Mouse (Mus musculus): ENCODE measurements at regions not wholly inside any gene's neighbourhood (a gene's known extent, or its start where the extent isn't known, plus 50 kb on each side); places are given as distances from the start of the nearest gene placed in this dataset.

DNA sequence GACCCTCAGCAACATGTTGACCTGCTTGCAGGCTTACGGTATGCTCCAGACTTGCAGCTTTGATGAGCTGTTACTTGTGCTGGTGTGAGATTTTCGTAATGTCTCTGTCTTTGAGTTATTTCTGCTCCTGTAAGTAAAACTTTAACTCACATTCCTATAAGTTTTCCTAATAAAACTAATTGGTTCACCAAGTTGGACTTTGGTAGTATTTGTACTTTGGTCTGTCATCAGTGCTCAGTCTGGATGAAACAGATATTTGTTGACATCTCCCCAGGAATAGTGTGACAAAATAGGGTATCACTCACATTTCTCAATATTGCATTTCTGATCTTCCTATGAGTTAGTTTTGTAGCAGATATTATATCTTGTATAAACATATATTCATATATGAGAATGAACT lies 313.3 kb downstream of the Zfp619 start:
- 90% methylated on average over 2 of the region's 2 CpGs for WGBS
- H3K4me1 ChIP-seq: no peaks in the 10 kb centered on the region

DNA sequence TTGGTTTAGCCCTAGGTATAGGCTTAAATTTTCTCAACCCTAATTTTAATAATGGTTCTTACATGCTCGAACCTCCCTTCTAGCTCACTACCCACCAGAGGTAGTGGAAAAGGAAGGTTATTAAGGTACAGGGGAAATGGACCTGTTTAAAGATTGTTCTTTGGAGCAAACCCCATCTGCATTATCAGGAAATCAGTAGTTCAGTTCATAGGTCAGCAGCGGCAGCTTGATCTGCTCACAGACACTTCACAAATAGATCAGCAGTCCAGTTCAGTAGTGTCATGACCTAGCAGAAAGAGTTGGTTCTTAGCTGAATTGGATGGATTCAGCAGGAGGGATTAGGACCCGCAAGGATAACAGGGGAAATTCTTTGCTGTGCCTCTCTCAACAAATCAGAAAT lies 324.4 kb downstream of the Zfp619 start:
- H3K4me3 ChIP-seq (replicated peaks): no peak overlapping the region
- no peak for ATAC-seq (ENCODE audit: low FRiP score)
- H3K4me1 ChIP-seq: no peaks in the 10 kb centered on the region
- H3K9ac ChIP-seq (replicated peaks): no peak overlapping the region
- no peaks in the 10 kb centered on the region for H3K9me3 ChIP-seq (replicated peaks)
- no peak overlapping the region for H3K4me2 ChIP-seq
- no peaks in the 10 kb centered on the region for H3K27me3 ChIP-seq (replicated peaks)
- no peak overlapping the region for H3K27ac ChIP-seq (replicated peaks)
- 94% methylated on average over 3 of the region's 3 CpGs for WGBS
- no peaks in the 10 kb centered on the region for H3K36me3 ChIP-seq

More for the DNA sequence above, 313.3 kb downstream of the Zfp619 start:
- Histone ChIP-seq H3K4me2 (no peak overlapping the region), H3K27ac (replicated peaks) (no peak overlapping the region), H3K9me3 (replicated peaks) (no peaks in the 10 kb centered on the region), H3K9ac (replicated peaks) (no peak overlapping the region), H3K27me3 (replicated peaks) (no peaks in the 10 kb centered on the region), H3K4me3 (replicated peaks) (no peak overlapping the region), H3K36me3 (no peaks in the 10 kb centered on the region)
- no peak for ATAC-seq (ENCODE audit: low FRiP score)

DNA sequence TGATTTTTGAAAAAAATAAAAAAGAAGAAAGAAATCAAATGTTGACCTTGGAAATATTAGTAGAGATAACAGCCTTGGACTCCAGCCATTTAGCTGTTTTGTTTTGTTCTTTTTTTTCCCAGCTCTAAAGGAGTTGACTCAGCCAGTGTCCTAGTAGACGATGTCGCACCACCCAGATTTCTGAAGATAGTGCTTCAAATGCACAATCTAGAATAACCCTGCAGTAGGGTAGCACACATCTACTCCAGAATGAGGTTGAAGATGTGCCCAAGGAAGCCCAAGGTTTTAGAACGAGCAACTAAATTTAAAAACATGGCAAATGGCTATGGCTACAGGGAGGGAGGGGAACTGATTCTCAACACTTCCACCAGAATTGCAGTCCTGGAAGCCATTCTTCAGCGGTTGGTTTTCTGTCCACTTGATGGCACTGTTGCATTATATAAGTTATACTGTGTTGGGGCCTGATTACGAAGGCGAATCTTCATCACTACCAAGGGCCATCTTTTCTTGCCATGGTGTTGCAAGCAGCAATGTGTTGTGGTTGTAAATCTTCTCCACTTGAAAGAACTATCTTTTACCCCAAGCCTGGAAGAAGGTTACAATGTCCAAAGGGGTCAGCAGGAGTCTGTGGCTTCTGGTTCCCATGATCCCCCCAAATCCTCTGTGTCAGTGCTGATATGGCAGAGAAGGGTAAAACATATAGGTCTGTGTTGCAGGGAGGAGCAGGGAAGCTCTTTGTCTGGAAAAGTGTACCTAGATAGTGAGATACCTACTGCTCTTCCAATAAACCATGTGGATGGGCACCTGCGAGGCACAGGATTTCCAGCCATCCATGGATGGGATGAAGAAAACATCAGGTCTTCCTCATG lies 330.6 kb downstream of the Zfp619 start:
- Histone ChIP-seq H3K9ac (replicated peaks) (no peak overlapping the region), H3K4me3 (replicated peaks) (no peak overlapping the region), H3K36me3 (no peaks in the 10 kb centered on the region), H3K27ac (replicated peaks) (no peak overlapping the region), H3K4me1 (no peaks in the 10 kb centered on the region), H3K9me3 (replicated peaks) (no peaks in the 10 kb centered on the region), H3K27me3 (replicated peaks) (no peaks in the 10 kb centered on the region), H3K4me2 (no peak overlapping the region)
- 44% methylated on average over 7 of the region's 7 CpGs for WGBS
- ATAC-seq (ENCODE audit: low FRiP score): peak; percentile 94

DNA sequence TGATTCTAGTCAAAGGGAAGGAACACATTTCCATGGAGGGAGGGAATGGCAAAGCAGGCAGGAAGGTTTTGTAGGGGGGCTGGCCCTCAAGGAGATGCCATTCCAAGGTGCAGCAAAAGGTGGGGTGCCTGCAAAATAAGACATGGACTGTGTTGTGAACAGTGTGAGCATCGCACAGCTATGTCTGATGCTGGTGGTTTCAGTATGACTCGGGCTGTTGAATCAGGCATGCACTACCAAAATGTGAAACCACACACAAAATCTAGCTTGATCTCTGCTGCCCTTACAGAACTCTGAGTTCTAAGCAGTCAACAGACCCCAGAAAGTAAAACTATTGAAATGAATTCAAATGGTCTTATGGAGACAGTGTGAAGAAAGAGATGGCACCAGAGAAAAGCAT lies 339.7 kb downstream of the Zfp619 start:
- Histone ChIP-seq H3K9ac (replicated peaks) (no peak overlapping the region), H3K27me3 (replicated peaks) (no peaks in the 10 kb centered on the region), H3K4me1 (no peaks in the 10 kb centered on the region), H3K27ac (replicated peaks) (no peak overlapping the region), H3K36me3 (no peaks in the 10 kb centered on the region), H3K9me3 (replicated peaks) (no peaks in the 10 kb centered on the region), H3K4me2 (no peak overlapping the region), H3K4me3 (replicated peaks) (no peak overlapping the region)
- ATAC-seq (ENCODE audit: low FRiP score): no peak
- WGBS: 96% methylated on average over 2 of the region's 2 CpGs

DNA sequence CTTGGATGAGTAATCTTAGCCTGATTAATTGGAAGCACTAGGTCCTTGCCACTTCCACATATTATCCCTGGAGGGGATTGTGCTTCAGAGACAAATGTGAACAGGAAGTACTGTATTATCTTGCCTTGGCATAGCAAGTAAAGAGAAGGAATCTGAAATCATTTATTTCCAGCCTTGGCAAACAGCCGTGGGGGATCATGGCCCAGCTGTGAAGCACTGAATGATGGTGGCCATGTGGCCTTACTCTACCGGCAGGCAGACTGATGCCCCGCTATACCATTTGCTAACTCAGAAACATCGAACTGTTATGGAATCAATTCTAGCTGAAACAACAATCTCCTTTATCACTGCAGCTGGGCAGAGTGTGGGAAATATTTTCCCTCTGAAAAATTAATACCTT lies 345.3 kb downstream of the Zfp619 start:
- 51% methylated on average over 4 of the region's 4 CpGs for WGBS
- H3K36me3 ChIP-seq: no peaks in the 10 kb centered on the region
- no peak overlapping the region for H3K9ac ChIP-seq (replicated peaks)
- H3K4me3 ChIP-seq (replicated peaks): no peak overlapping the region
- H3K27ac ChIP-seq (replicated peaks): no peak overlapping the region
- ATAC-seq (ENCODE audit: low FRiP score): no peak
- no peak overlapping the region for H3K4me2 ChIP-seq
- H3K9me3 ChIP-seq (replicated peaks): no peaks in the 10 kb centered on the region
- H3K4me1 ChIP-seq: no peaks in the 10 kb centered on the region
- H3K27me3 ChIP-seq (replicated peaks): no peaks in the 10 kb centered on the region

DNA sequence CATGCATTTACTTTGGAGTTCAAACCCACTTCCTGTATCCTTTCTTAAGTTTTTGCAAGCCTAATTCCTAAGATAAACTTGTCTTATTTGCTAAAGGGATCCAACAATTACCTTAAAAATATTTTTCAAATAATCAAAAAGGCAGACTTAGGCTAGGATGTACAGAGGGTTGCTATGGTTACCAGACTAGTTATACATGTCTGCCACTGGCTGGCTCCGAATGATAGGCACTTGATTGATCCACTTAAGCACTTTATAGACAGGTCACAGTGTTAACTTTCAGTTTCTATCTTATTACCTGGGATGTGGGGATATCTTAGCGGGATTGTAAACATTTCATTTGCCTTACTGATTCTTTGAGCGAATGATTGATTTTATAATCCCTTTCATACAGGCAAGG lies 346.6 kb downstream of the Zfp619 start:
- H3K4me2 ChIP-seq: no peak overlapping the region
- H3K4me3 ChIP-seq (replicated peaks): no peak overlapping the region
- no peaks in the 10 kb centered on the region for H3K4me1 ChIP-seq
- H3K9me3 ChIP-seq (replicated peaks): no peaks in the 10 kb centered on the region
- no peaks in the 10 kb centered on the region for H3K27me3 ChIP-seq (replicated peaks)
- WGBS: 87% methylated on average over 3 of the region's 3 CpGs
- no peak overlapping the region for H3K27ac ChIP-seq (replicated peaks)
- H3K36me3 ChIP-seq: no peaks in the 10 kb centered on the region
- H3K9ac ChIP-seq (replicated peaks): no peak overlapping the region
- ATAC-seq (ENCODE audit: low FRiP score): no peak

DNA sequence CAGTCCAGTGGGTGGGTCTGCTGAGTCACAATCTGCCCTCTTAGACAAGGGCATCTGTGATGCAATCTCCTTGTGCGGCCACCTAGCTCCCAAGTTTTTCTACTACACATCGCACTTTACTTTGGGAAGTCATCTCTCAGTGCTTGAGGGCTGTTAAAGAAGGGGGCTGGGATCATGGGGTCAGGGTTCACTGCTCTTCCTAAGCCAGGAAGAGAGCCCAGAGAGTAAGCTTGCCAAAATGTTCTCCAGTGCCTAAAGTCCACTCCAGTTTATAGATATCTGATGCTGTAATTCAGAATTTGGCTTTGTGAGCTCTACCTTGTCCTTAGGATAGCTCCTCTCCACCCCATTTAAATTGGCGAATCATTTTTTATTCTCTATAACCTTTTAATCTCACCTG lies 347.2 kb downstream of the Zfp619 start:
- H3K4me3 ChIP-seq (replicated peaks): no peak overlapping the region
- H3K36me3 ChIP-seq: no peaks in the 10 kb centered on the region
- H3K27me3 ChIP-seq (replicated peaks): no peaks in the 10 kb centered on the region
- WGBS: 97% methylated on average over 3 of the region's 3 CpGs
- no peak overlapping the region for H3K27ac ChIP-seq (replicated peaks)
- no peak overlapping the region for H3K4me2 ChIP-seq
- H3K9me3 ChIP-seq (replicated peaks): no peaks in the 10 kb centered on the region
- H3K4me1 ChIP-seq: no peaks in the 10 kb centered on the region
- H3K9ac ChIP-seq (replicated peaks): no peak overlapping the region
- no peak for ATAC-seq (ENCODE audit: low FRiP score)

DNA sequence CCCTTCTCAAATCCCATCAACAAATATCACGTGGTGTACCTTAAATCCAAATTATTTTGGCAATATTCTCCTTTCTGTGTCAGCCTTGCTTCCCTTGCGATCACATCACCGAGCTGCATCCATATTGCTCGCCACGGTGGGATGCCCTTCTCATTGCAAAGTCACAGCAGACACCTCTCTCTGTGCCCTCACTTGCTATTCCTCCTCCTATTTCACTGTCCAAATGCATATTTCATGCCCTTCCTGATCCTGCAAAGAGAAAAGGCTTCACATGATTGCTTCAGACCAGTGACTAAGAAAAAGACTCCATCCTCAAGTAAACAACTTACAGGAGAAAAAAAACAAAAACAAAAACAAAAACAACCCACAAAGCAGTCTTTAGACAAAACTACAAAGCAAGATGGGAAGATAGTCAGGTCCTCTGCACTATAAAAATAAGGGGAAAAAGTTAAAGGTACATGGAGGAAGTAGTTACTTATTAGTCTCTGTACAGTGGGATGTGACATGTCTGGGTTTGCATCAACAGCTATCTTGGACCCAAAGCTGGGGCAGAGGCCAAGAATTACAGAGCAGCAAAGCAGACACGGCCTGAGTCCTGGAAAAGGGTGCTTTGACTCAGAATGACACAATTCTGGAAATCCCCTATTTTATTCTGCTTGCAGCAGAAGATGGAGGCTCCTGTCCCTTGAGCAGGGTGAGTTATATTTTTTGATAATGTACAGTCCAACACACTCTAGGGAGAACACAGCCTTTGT lies 349.3 kb downstream of the Zfp619 start:
- Histone ChIP-seq H3K4me3 (replicated peaks) (no peak overlapping the region), H3K27ac (replicated peaks) (0 out of 2 replicates have a peak overlapping the region, but pooled peaks have one; percentile 1), H3K4me2 (no peak overlapping the region), H3K4me1 (no peaks in the 10 kb centered on the region), H3K9ac (replicated peaks) (no peak overlapping the region), H3K9me3 (replicated peaks) (no peaks in the 10 kb centered on the region), H3K36me3 (no peaks in the 10 kb centered on the region), H3K27me3 (replicated peaks) (no peaks in the 10 kb centered on the region)
- WGBS: 84% methylated on average over 6 of the region's 6 CpGs
- no peak for ATAC-seq (ENCODE audit: low FRiP score)

DNA sequence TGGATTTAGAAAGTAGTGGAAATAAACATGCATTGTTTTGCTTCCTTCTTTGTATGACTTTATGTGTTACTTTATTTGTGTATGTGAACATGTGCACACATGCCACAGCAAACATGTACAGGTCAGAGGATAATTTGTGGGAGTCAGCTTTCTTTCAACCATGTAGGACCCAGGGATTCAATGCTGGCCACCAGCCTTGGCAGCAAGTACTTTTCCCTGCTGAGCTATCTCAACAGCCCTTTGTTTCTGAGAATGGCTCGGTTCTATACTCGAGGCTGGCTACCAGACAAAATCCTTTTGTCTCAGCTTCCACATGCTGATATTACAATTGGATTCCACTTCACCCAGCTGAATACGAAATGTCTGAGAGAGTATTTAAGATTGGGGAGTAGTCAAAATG lies 349.9 kb downstream of the Zfp619 start:
- no peaks in the 10 kb centered on the region for H3K4me1 ChIP-seq
- H3K9me3 ChIP-seq (replicated peaks): no peaks in the 10 kb centered on the region
- WGBS: 6% methylated on average over 3 of the region's 3 CpGs
- ATAC-seq (ENCODE audit: low FRiP score): peak; percentile 22; the same call in 1 of the 2 replicates
- H3K27me3 ChIP-seq (replicated peaks): no peaks in the 10 kb centered on the region
- no peak overlapping the region for H3K4me3 ChIP-seq (replicated peaks)
- H3K9ac ChIP-seq (replicated peaks): no peak overlapping the region
- H3K36me3 ChIP-seq: no peaks in the 10 kb centered on the region
- 0 out of 2 replicates have a peak overlapping the region, but pooled peaks have one; percentile 1 for H3K27ac ChIP-seq (replicated peaks)
- no peak overlapping the region for H3K4me2 ChIP-seq

DNA sequence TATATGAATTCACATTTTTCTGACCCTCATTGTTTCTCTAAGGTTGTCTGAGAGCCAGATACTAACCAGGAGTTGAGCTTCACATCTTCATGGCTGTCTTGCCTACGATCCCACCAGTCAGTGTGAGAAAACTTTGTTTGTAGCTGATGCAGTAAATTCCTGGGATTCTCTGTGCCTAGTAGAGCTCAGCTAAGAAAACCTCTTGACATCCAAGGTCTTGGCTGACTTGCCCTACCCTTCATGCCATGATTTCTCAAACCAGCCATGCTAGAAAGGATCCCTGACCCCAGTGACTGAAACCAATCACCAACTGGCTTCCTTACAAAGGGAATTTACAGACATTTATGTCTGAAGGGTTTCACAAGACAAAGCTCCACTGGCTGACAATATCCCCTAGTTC lies 364.5 kb downstream of the Zfp619 start:
- H3K9ac ChIP-seq (replicated peaks): no peak overlapping the region
- H3K4me1 ChIP-seq: no peaks in the 10 kb centered on the region
- no peak for ATAC-seq (ENCODE audit: low FRiP score)
- H3K9me3 ChIP-seq (replicated peaks): no peaks in the 10 kb centered on the region
- H3K27ac ChIP-seq (replicated peaks): no peak overlapping the region
- no peaks in the 10 kb centered on the region for H3K36me3 ChIP-seq
- H3K4me3 ChIP-seq (replicated peaks): no peak overlapping the region
- WGBS: 79% methylated on average over 1 of the region's 1 CpGs
- no peaks in the 10 kb centered on the region for H3K27me3 ChIP-seq (replicated peaks)
- H3K4me2 ChIP-seq: no peak overlapping the region

DNA sequence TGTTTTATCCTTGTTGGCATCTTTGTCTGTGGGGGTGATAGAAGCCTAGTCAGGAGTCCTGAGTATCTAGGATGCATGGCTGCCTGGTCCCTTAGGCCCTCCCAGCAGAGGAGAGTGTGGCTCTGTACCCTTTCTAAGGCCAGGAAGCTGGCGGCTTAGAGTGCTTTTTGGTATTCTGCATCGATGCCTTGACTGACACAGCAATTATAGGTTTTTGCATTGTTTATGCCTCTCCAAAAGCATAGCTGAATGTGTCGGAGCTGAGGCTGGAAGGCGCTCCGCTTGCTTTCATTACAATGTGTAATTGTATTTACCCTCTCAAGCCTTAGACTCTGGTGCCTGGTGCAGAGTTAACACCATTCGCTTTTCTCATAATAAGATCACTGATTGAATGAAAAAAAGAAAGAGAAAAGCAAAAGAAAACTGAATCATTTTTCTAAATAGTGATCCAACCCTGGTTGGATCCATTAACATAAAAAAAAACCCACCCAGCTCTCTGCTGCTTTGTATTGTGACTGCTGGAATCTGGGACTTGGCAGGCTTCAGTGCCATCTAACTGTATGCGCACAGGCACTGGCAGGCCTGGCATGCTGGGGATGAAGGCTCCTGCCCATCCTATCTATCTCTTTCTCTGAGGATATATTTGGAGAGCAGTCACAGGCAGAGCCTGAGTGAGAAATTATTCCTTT lies 376.8 kb downstream of the Zfp619 start:
- no peak for ATAC-seq (ENCODE audit: low FRiP score)
- H3K27me3 ChIP-seq (replicated peaks): no peaks in the 10 kb centered on the region
- 0 out of 2 replicates have a peak, but pooled peaks cover 5% of the 10 kb centered on the region for H3K9me3 ChIP-seq (replicated peaks)
- H3K36me3 ChIP-seq: no peaks in the 10 kb centered on the region
- H3K4me2 ChIP-seq: no peak overlapping the region
- no peak overlapping the region for H3K4me3 ChIP-seq (replicated peaks)
- 65% methylated on average over 7 of the region's 7 CpGs for WGBS
- no peak overlapping the region for H3K9ac ChIP-seq (replicated peaks)
- no peaks in the 10 kb centered on the region for H3K4me1 ChIP-seq
- H3K27ac ChIP-seq (replicated peaks): no peak overlapping the region

Measured in neural tube, embryonic 15.5 days (tissue).